Mouse (Mus musculus) urinary bladder, postnatal 25 days (tissue): ENCODE measurements around the gene Scn8a.

Source experiments
- DNase-seq: peaks from one replicate; pipeline ENCODE4 v3.0.0; 2022; ENCODE audit warnings: low spot score

The Scn8a gene

GRCm38 (mm10) chr15:101042613-101043012 lies 173.0 kb downstream of the Scn8a start:
- DNase-seq = peak; percentile 70

GRCm38 (mm10) chr15:101044531-101044930 lies 174.9 kb downstream of the Scn8a start:
- no peak for DNase-seq

- DNase-seq = no peak
Measured at GRCm38 (mm10) chr15:101046039-101046526, 176.4 kb downstream of the Scn8a start.

GRCm38 (mm10) chr15:101046527-101047193 lies 177.0 kb downstream of the Scn8a start:
- DNase-seq = peak; percentile 51

- DNase-seq = no peak
Measured at GRCm38 (mm10) chr15:101047194-101047555, 177.5 kb downstream of the Scn8a start, which contains the start of gene Gm47841. Gm47841 (minus strand) TSS chr15:101047397.

- no peak for DNase-seq
Measured at GRCm38 (mm10) chr15:101048338-101048896, 178.8 kb downstream of the Scn8a start.

GRCm38 (mm10) chr15:101051869-101052268 lies 182.2 kb downstream of the Scn8a start:
- DNase-seq = no peak

- DNase-seq = no peak
Measured at GRCm38 (mm10) chr15:101052560-101053501, 183.2 kb downstream of the Scn8a start.

GRCm38 (mm10) chr15:101053832-101054459 lies 184.3 kb downstream of the Scn8a start:
- no peak for DNase-seq

GRCm38 (mm10) chr15:101054541-101054940 lies 184.9 kb downstream of the Scn8a start:
- no peak for DNase-seq

- no peak for DNase-seq
Measured at GRCm38 (mm10) chr15:101056225-101056624, 186.6 kb downstream of the Scn8a start.

- no peak for DNase-seq
Measured at GRCm38 (mm10) chr15:101059570-101060279, 190.1 kb downstream of the Scn8a start.

- DNase-seq = no peak
Measured at GRCm38 (mm10) chr15:101060280-101060852, 190.7 kb downstream of the Scn8a start.

- no peak for DNase-seq
Measured at GRCm38 (mm10) chr15:101065069-101065468, 195.4 kb downstream of the Scn8a start.

GRCm38 (mm10) chr15:101066364-101066847 lies 196.7 kb downstream of the Scn8a start:
- DNase-seq = no peak

GRCm38 (mm10) chr15:101066920-101067696 lies 197.4 kb downstream of the Scn8a start:
- no peak for DNase-seq

GRCm38 (mm10) chr15:101068029-101068428 lies 198.4 kb downstream of the Scn8a start:
- DNase-seq = no peak

- DNase-seq = no peak
Measured at GRCm38 (mm10) chr15:101068671-101069070, 199.0 kb downstream of the Scn8a start.

- no peak for DNase-seq
Measured at GRCm38 (mm10) chr15:101069641-101070190, 200.1 kb downstream of the Scn8a start.

- peak; percentile 66 for DNase-seq
Measured at GRCm38 (mm10) chr15:101070762-101071161, 201.1 kb downstream of the Scn8a start.
